Mouse (Mus musculus) olfactory bulb, adult 2 months (tissue): ENCODE results near the gene Cd247.

Experiments
- CTCF ChIP-seq: fragments of 200-500 bp; IDR thresholded peaks from 2 replicates; pipeline ENCODE4 v1.5.1; 2012; ENCODE audit warnings: low read depth, mild to moderate bottlenecking, low read length, moderate library complexity; ENCODE audit not compliant: insufficient read depth
- POLR2A ChIP-seq: fragments of 200-500 bp; IDR thresholded peaks from 2 replicates; pipeline ENCODE4 v1.6.1; 2012; ENCODE audit warnings: mild to moderate bottlenecking, low read depth, low read length, moderate library complexity; ENCODE audit not compliant: insufficient read depth

GRCm38 (mm10) chr1:165754205-165754604 lies 34.3 kb upstream of the Cd247 start:
- no peak for TF ChIP-seq POLR2A
- no peak for TF ChIP-seq CTCF
